Mouse (Mus musculus) kidney, embryonic 14.5 days (tissue): ENCODE results near the gene Ranbp9. TPM values are rescaled to one million over a fixed set of nuclear protein-coding genes. Genes with fewer than 3 reads are reported as not detected.

Experiments used
- ATAC-seq: fragments of 200-750 bp; cut with Nextera tagmentation; 2 replicates; pipeline ENCODE4 v1.8.0; 2017; ENCODE audit warnings: moderate number of reproducible peaks, mild to moderate bottlenecking, moderate TSS enrichment, moderate library complexity; ENCODE audit not compliant: low FRiP score, low TSS enrichment
- H3K27ac ChIP-seq: fragments of 300-500 bp; sonication (generic); 2 replicates; pipeline ENCODE4 v1.5.1; 2014; ENCODE audit warnings: low read depth, mild to moderate bottlenecking, low read length, moderate library complexity, mixed read lengths
- H3K27me3 ChIP-seq: fragments of 300-500 bp; sonication (generic); 2 replicates; pipeline ENCODE4 v1.6.1; 2014; ENCODE audit warnings: mild to moderate bottlenecking, low read length; ENCODE audit not compliant: control insufficient read depth, insufficient read depth
- H3K36me3 ChIP-seq: fragments of 300-500 bp; sonication (generic); 2 replicates; pipeline ENCODE4 v1.6.1; 2014; ENCODE audit warnings: low read length, mixed read lengths; ENCODE audit not compliant: control insufficient read depth, insufficient read depth
- H3K4me1 ChIP-seq: fragments of 300-500 bp; sonication (generic); 2 replicates; pipeline ENCODE4 v1.6.1; 2014; ENCODE audit warnings: low read length, mixed read lengths; ENCODE audit not compliant: control insufficient read depth, insufficient read depth
- H3K4me2 ChIP-seq: fragments of 300-500 bp; sonication (generic); replicated peaks from 2 replicates; pipeline ENCODE4 v1.6.1; 2014; ENCODE audit warnings: low read depth, mild to moderate bottlenecking, low read length
- H3K4me3 ChIP-seq: fragments of 300-500 bp; sonication (generic); 2 replicates; pipeline ENCODE4 v1.5.1; 2014; ENCODE audit warnings: mild to moderate bottlenecking, low read length
- H3K9ac ChIP-seq: fragments of 300-500 bp; sonication (generic); 2 replicates; pipeline ENCODE4 v1.6.1; 2014; ENCODE audit warnings: low read depth, mild to moderate bottlenecking, low read length, moderate library complexity
- H3K9me3 ChIP-seq: fragments of 300-500 bp; sonication (generic); 2 replicates; pipeline ENCODE4 v1.6.1; 2016; ENCODE audit warnings: low read length; ENCODE audit not compliant: control insufficient read depth
- WGBS: fragments of 180-500 bp; shearing (Covaris S2); extraction: QIAGEN DNeasy Blood & Tissue Kit; methylation state at CpG from one replicate; pipeline ENCODE4 v1.1.7; 2014; 5-methylcytosine and 5-hydroxymethylcytosine counted together
- polyA plus RNA-seq: library from polyadenylated mRNA; unstranded; fragments of >200 nt; fragmentation: Nextera tagmentation; extraction: Ambion mirVana; gene quantifications from 2 replicates; pipeline ENCODE4 v1.2.1, GENCODE M21; 2014

The Ranbp9 gene
- polyA plus RNA-seq, 1 experiment from 2014 or later = 15.1 TPM

- H3K4me2 ChIP-seq = no peak overlapping the region
- H3K27ac ChIP-seq = no peak overlapping the region
- no peaks in the 10 kb centered on the region for H3K9me3 ChIP-seq
- no peaks in the 10 kb centered on the region for H3K27me3 ChIP-seq
- peaks cover 75% of the 10 kb centered on the region for H3K36me3 ChIP-seq
- no peaks in the 10 kb centered on the region for H3K4me1 ChIP-seq
- 89% methylated on average over 1 of the region's 1 CpGs for WGBS
- no peak for ATAC-seq
- H3K4me3 ChIP-seq = no peak overlapping the region
- H3K9ac ChIP-seq = no peak overlapping the region
Observed at GRCm38 (mm10) chr13:43415249-43415648, 65.8 kb downstream of the Ranbp9 start.

- WGBS = 89% methylated on average over 2 of the region's 2 CpGs
- Histone ChIP-seq H3K27me3 (no peaks in the 10 kb centered on the region), H3K9me3 (no peaks in the 10 kb centered on the region), H3K4me2 (no peak overlapping the region), H3K4me1 (no peaks in the 10 kb centered on the region), H3K36me3 (peaks cover 67% of the 10 kb centered on the region), H3K27ac (no peak overlapping the region), H3K4me3 (no peak overlapping the region), H3K9ac (no peak overlapping the region)
- no peak for ATAC-seq
Observed at GRCm38 (mm10) chr13:43413611-43414010, 67.5 kb downstream of the Ranbp9 start.

- Histone ChIP-seq H3K36me3 (peaks cover 73% of the 10 kb centered on the region), H3K4me2 (no peak overlapping the region), H3K27me3 (no peaks in the 10 kb centered on the region), H3K4me1 (no peaks in the 10 kb centered on the region), H3K9me3 (no peaks in the 10 kb centered on the region), H3K9ac (no peak overlapping the region), H3K4me3 (no peak overlapping the region), H3K27ac (no peak overlapping the region)
- no peak for ATAC-seq
- 92% methylated on average over 7 of the region's 7 CpGs for WGBS
Observed at GRCm38 (mm10) chr13:43412311-43412710, 68.8 kb downstream of the Ranbp9 start.

- Histone ChIP-seq H3K4me3 (peak overlapping the region; percentile 84; the same call in 1 of the 2 replicates), H3K4me2 (no peak overlapping the region; the same call in 1 of the 2 replicates), H3K27me3 (no peaks in the 10 kb centered on the region), H3K9ac (no peak overlapping the region), H3K36me3 (peaks cover 47% of the 10 kb centered on the region), H3K4me1 (peaks cover 7% of the 10 kb centered on the region; the same call in 1 of the 2 replicates), H3K27ac (no peak overlapping the region), H3K9me3 (no peaks in the 10 kb centered on the region)
- WGBS = 82% methylated on average over 5 of the region's 5 CpGs
- ATAC-seq = no peak
Observed at GRCm38 (mm10) chr13:43399576-43399975, 81.5 kb downstream of the Ranbp9 start.

- Histone ChIP-seq H3K4me2 (peak within 1 kb of the TSS; percentile 58), H3K36me3 (peaks cover 39% of the 10 kb centered on the region), H3K9ac (peak within 1 kb of the TSS; percentile 88), H3K9me3 (no peaks in the 10 kb centered on the region), H3K4me3 (peak within 1 kb of the TSS; percentile 84), H3K27me3 (no peaks in the 10 kb centered on the region), H3K27ac (peak within 1 kb of the TSS; percentile 96), H3K4me1 (peaks cover 7% of the 10 kb centered on the region; the same call in 1 of the 2 replicates)
- WGBS = 1% methylated on average over 72 of the region's 72 CpGs
- ATAC-seq = peak; percentile 92
Observed at GRCm38 (mm10) chr13:43398297-43399080, 82.6 kb downstream of the Ranbp9 start, which contains the start of gene Nol7. TSS of gene Nol7 (plus strand) at chr13:43398390.

- H3K27me3 ChIP-seq = no peaks in the 10 kb centered on the region
- ATAC-seq = no peak
- peaks cover 32% of the 10 kb centered on the region for H3K36me3 ChIP-seq
- no peak overlapping the region for H3K9ac ChIP-seq
- H3K4me2 ChIP-seq = peak overlapping the region; percentile 58
- H3K4me1 ChIP-seq = peaks cover 7% of the 10 kb centered on the region; the same call in 1 of the 2 replicates
- 48% methylated on average over 15 of the region's 17 CpGs for WGBS
- H3K9me3 ChIP-seq = no peaks in the 10 kb centered on the region
- peak overlapping the region; percentile 84 for H3K4me3 ChIP-seq
- no peak overlapping the region; the same call in 1 of the 2 replicates for H3K27ac ChIP-seq
Observed at GRCm38 (mm10) chr13:43397700-43398296, 83.3 kb downstream of the Ranbp9 start.

- no peak for ATAC-seq
- Histone ChIP-seq H3K27ac (no peak overlapping the region), H3K27me3 (no peaks in the 10 kb centered on the region), H3K4me1 (no peaks in the 10 kb centered on the region), H3K9ac (no peak overlapping the region), H3K36me3 (no peaks in the 10 kb centered on the region; the same call in 1 of the 2 replicates), H3K4me3 (no peak overlapping the region), H3K4me2 (no peak overlapping the region), H3K9me3 (peaks cover 7% of the 10 kb centered on the region)
- 95% methylated on average over 10 of the region's 10 CpGs for WGBS
Observed at GRCm38 (mm10) chr13:43385321-43385720, 95.8 kb downstream of the Ranbp9 start.

GRCm38 (mm10) chr13:43379989-43380388 is 101.1 kb downstream of the Ranbp9 start:
- no peak for ATAC-seq
- Histone ChIP-seq H3K4me1 (no peaks in the 10 kb centered on the region), H3K4me3 (no peak overlapping the region), H3K4me2 (no peak overlapping the region), H3K27me3 (no peaks in the 10 kb centered on the region), H3K36me3 (0 out of 2 replicates have a peak, but pooled peaks cover 2% of the 10 kb centered on the region), H3K27ac (no peak overlapping the region), H3K9ac (no peak overlapping the region), H3K9me3 (no peaks in the 10 kb centered on the region)
- WGBS = 63% methylated on average over 3 of the region's 3 CpGs

GRCm38 (mm10) chr13:43374918-43375432 is 106.1 kb downstream of the Ranbp9 start:
- 62% methylated on average over 2 of the region's 2 CpGs for WGBS
- Histone ChIP-seq H3K9ac (no peak overlapping the region), H3K4me1 (no peaks in the 10 kb centered on the region), H3K9me3 (no peaks in the 10 kb centered on the region), H3K4me3 (no peak overlapping the region), H3K36me3 (peaks cover 14% of the 10 kb centered on the region; the same call in 1 of the 2 replicates), H3K27ac (no peak overlapping the region), H3K4me2 (no peak overlapping the region), H3K27me3 (no peaks in the 10 kb centered on the region)
- no peak for ATAC-seq
